8 mouse cellular contexts compared by ENCODE assay signal in genomic region chr11:84813724-84814510, GRCm38 (mm10). TPM values are rescaled to one million over a fixed set of nuclear protein-coding genes. Genes with fewer than 3 reads are reported as not detected.
DNase-seq lines count a peak whose midpoint lies in the region; ATAC-seq lines count a peak whose summit lies in the region.

No protein-coding gene starts in this region.

- peak; percentile 74 for ATAC-seq in megakaryocyte progenitor cell, adult 5-6 weeks (replicated peaks; ENCODE audit: poor library complexity)
- ATAC-seq in activated CD4-positive, CD25-positive, alpha-beta regulatory T cell, adult 4 months, result no peak

- peak; percentile 82 to 83 for DNase-seq in B cell, adult 2 months
- peak; percentile 87 for DNase-seq in MN1 (ENCODE audit: low spot score)
- peak; percentile 72 to 90 for DNase-seq in cerebellum, postnatal 4 days (ENCODE audit: low spot score in 2 of 2)
- DNase-seq in gastrocnemius, postnatal 4 days (ENCODE audit: low spot score in 2 of 2), result peak; percentile 47 to 70
- DNase-seq in layer of hippocampus, adult 9-11 months, result peak; percentile 57
- peak; percentile 85 for DNase-seq in right cerebral cortex, postnatal 4 days

RNA-seq across cellular contexts. Expression of gene Mrm1, which starts 5.4 kb away (rescaled TPM):
- total RNA-seq in gastrocnemius, postnatal 4 days (2021), result 1 to 10 TPM; 6.5 to 6.7 TPM
- total RNA-seq in megakaryocyte progenitor cell, adult 5-6 weeks (2015), result 6.9 and 7.6 TPM in 2 replicates
- total RNA-seq in megakaryocyte progenitor cell, adult 5-6 weeks (2017), result 5.2 and 7.8 TPM in 2 replicates
- 1 to 10 TPM; 7.5 to 7.6 TPM for polyA plus RNA-seq in activated CD4-positive, CD25-positive, alpha-beta regulatory T cell, adult 4 months (2017; shearing (Covaris generic))

RNA-seq across cellular contexts. Expression of gene Dhrs11, which starts 14.9 kb away (rescaled TPM):
- total RNA-seq in gastrocnemius, postnatal 4 days (2021), result 10 to 100 TPM; 13.7 to 16.9 TPM
- 21.0 and 23.1 TPM in 2 replicates for total RNA-seq in megakaryocyte progenitor cell, adult 5-6 weeks (2015)
- total RNA-seq in megakaryocyte progenitor cell, adult 5-6 weeks (2017), result 14.7 and 20.1 TPM in 2 replicates
- 1 to 10 TPM; 9.0 to 9.1 TPM for polyA plus RNA-seq in activated CD4-positive, CD25-positive, alpha-beta regulatory T cell, adult 4 months (2017; shearing (Covaris generic))

RNA-seq across cellular contexts. Expression of gene Ggnbp2, which starts 56.7 kb away (rescaled TPM):
- 10 to 100 TPM; 57.5 to 63.0 TPM for total RNA-seq in gastrocnemius, postnatal 4 days (2021)
- 118 and 133 TPM in 2 replicates for total RNA-seq in megakaryocyte progenitor cell, adult 5-6 weeks (2015)
- total RNA-seq in megakaryocyte progenitor cell, adult 5-6 weeks (2017), result 114 and 143 TPM in 2 replicates
- 100 to 1,000 TPM in 1 of 2 experiments, 10 to 100 TPM in 1; 84.9 to 107 TPM for polyA plus RNA-seq in activated CD4-positive, CD25-positive, alpha-beta regulatory T cell, adult 4 months (2017; shearing (Covaris generic))
